Mouse (Mus musculus) forebrain, embryonic 11.5 days (tissue): ENCODE results near the gene Tmem151a. TPM values are rescaled to one million over a fixed set of nuclear protein-coding genes. Genes with fewer than 3 reads are reported as not detected.

Source experiments
- ATAC-seq: fragments of 200-750 bp; cut with Nextera tagmentation; replicated peaks from 2 replicates; pipeline ENCODE4 v1.8.0; 2017; ENCODE audit warnings: moderate TSS enrichment; ENCODE audit not compliant: low FRiP score
- DNase-seq: peaks from one replicate; pipeline ENCODE4 v3.0.0-alpha.2; 2017; ENCODE audit warnings: low spot score
- H3K27ac ChIP-seq: fragments of 300-500 bp; sonication (generic); 2 replicates; pipeline ENCODE4 v1.5.1; 2014; ENCODE audit warnings: low read depth, low read length
- H3K27me3 ChIP-seq: fragments of 300-500 bp; sonication (generic); 2 replicates; pipeline ENCODE4 v1.6.1; 2014; ENCODE audit warnings: mild to moderate bottlenecking, low read length, mixed read lengths; ENCODE audit not compliant: control insufficient read depth, insufficient read depth
- H3K36me3 ChIP-seq: fragments of 300-500 bp; sonication (generic); 2 replicates; pipeline ENCODE4 v1.6.1; 2014; ENCODE audit warnings: mild to moderate bottlenecking, low read length, moderate library complexity, mixed read lengths; ENCODE audit not compliant: control insufficient read depth, insufficient read depth
- H3K4me1 ChIP-seq: fragments of 300-500 bp; sonication (generic); replicated peaks from 2 replicates; pipeline ENCODE4 v1.6.1; 2014; ENCODE audit warnings: low read length, mixed read lengths; ENCODE audit not compliant: control insufficient read depth, insufficient read depth
- H3K4me2 ChIP-seq: fragments of 300-500 bp; sonication (generic); 2 replicates; pipeline ENCODE4 v1.6.1; 2014; ENCODE audit warnings: low read depth, mild to moderate bottlenecking, low read length, moderate library complexity, mixed read lengths; ENCODE audit not compliant: severe bottlenecking
- H3K4me3 ChIP-seq: fragments of 300-500 bp; sonication (generic); 2 replicates; pipeline ENCODE4 v1.5.1; 2014; ENCODE audit warnings: low read depth, low read length
- H3K9ac ChIP-seq: fragments of 300-500 bp; sonication (generic); 2 replicates; pipeline ENCODE4 v1.6.1; 2014; ENCODE audit warnings: low read length
- H3K9me3 ChIP-seq: fragments of 300-500 bp; sonication (generic); 2 replicates; pipeline ENCODE4 v1.6.1; 2016; ENCODE audit warnings: low read length, mixed read lengths; ENCODE audit not compliant: control insufficient read depth
- WGBS: fragments of 180-500 bp; shearing (Covaris S2); extraction: QIAGEN DNeasy Blood & Tissue Kit; methylation state at CpG from one replicate; pipeline ENCODE4 v1.1.7; 2014; 5-methylcytosine and 5-hydroxymethylcytosine counted together
- polyA plus RNA-seq: library from polyadenylated mRNA; unstranded; fragments of >200 nt; fragmentation: Nextera tagmentation; extraction: Ambion mirVana; gene quantifications from 2 replicates; pipeline ENCODE4 v1.2.1, GENCODE M21; 2014

Gene Tmem151a
- polyA plus RNA-seq, 1 experiment from 2014 or later = 1.8 TPM

DNA sequence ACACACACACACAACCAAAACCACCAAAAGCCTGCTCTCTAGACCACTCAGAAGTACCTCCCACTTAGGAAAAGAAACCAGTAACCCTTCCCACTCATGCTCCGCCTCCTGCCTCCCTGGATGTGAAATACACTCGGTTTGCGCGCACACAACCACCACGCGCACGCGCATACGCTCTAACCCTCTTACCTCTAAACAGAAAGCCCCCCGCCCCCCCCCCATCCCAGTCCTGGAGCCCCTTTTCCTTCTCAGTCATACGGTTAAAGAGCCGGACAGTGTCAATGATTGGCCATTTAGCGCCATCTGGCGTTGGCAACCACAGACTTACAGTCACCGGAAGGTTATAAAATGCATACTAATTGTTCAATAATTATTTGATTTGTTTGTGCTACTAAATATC is 12.3 kb downstream of the Tmem151a start:
- ATAC-seq = peak; percentile 60
- peak overlapping the region; percentile 36; the same call in 1 of the 2 replicates for H3K4me3 ChIP-seq
- no peaks in the 10 kb centered on the region for H3K9me3 ChIP-seq
- peak overlapping the region; percentile 68 for H3K4me2 ChIP-seq
- H3K36me3 ChIP-seq = no peaks in the 10 kb centered on the region
- H3K9ac ChIP-seq = no peak overlapping the region
- peaks cover 21% of the 10 kb centered on the region for H3K27me3 ChIP-seq
- peak; percentile 91 for DNase-seq
- H3K4me1 ChIP-seq = peaks cover 19% of the 10 kb centered on the region
- 2% methylated on average over 15 of the region's 15 CpGs for WGBS
- H3K27ac ChIP-seq = no peak overlapping the region; the same call in 1 of the 2 replicates

DNA sequence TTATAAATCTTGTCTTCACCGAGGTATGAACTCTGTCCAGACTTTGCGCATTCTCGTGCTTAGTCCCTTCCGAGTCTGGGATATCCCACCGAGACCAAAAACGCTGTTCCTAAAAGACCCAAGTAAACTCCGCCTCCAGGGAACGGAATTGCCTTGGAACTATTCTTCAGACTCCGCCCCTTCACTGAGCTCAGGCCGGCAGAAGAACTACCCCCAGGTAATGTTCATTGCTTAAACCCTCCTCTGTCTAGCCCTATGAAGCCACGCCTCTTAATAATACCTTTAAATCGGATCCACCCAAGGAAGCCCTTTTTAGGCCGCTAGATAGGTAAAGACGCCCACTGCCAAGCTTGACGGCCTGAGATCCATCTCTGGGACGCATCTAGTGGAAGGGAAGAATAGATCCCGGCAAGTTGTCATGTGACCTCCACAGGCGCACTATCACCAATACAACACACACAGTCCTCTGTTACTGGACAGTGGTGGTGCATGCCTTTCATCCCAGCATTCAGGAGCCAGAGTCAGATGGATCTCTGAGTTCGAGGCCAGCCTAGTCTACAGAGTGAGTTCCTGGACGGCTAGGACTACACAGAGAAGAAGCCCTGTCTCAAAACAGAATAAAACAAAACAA is 12.8 kb downstream of the Tmem151a start:
- DNase-seq = no peak
- ATAC-seq = peak; percentile 27
- Histone ChIP-seq H3K4me2 (peak overlapping the region; percentile 68), H3K27ac (peak overlapping the region; percentile 74; the same call in 1 of the 2 replicates), H3K4me1 (peaks cover 24% of the 10 kb centered on the region), H3K27me3 (peaks cover 25% of the 10 kb centered on the region), H3K9ac (peak overlapping the region; percentile 54; the same call in 1 of the 2 replicates), H3K4me3 (peak overlapping the region; percentile 36), H3K36me3 (no peaks in the 10 kb centered on the region), H3K9me3 (no peaks in the 10 kb centered on the region)
- WGBS = 1% methylated on average over 20 of the region's 20 CpGs

DNA sequence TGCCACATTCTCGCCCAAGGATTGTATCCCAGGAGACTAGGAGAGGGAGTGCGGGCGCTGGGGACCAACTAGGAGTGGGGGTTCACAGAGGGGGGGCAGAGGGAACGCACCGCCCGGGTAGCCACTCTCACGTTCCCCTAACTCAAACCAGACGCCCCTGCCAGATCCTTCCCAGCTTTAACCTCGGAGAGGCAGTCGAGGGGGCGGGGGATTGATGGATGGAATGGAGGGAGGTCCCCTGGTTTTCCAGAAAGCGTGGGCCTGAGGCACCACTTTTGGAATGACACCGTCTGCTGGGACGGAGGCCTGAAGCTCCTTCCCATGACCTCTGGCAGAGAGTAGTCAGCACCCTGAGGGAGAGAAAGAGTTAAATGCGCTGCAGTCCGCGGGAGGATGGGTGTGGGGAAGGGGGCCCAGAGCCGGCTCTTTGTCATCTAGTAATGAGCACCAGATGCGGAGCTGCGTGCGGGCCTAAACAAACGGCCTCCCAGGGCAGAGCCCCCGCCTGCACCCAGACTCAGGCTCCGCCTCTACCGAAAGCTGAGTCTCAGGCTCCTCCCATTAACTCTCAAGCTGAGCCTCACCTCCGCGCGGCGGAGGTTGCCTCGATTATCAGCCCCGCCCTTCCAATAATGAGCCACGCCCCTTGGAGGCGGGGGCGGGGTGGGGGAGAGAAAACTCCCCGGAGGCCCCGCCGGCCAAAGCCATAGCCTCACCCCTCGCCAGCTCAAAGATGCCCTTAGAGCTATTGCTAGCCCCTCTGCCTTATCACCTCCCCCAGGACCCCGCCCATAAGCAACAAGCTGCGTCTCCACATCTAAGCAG is 13.6 kb downstream of the Tmem151a start:
- Histone ChIP-seq H3K4me3 (peak overlapping the region; percentile 36), H3K9me3 (no peaks in the 10 kb centered on the region), H3K27me3 (peaks cover 32% of the 10 kb centered on the region), H3K27ac (peak overlapping the region; percentile 74), H3K36me3 (no peaks in the 10 kb centered on the region), H3K4me2 (peak overlapping the region; percentile 68), H3K4me1 (peaks cover 31% of the 10 kb centered on the region), H3K9ac (peak overlapping the region; percentile 54)
- under 1% methylated on average over 40 of the region's 40 CpGs for WGBS
- peak; percentile 92 for DNase-seq
- ATAC-seq = peak; percentile 86

DNA sequence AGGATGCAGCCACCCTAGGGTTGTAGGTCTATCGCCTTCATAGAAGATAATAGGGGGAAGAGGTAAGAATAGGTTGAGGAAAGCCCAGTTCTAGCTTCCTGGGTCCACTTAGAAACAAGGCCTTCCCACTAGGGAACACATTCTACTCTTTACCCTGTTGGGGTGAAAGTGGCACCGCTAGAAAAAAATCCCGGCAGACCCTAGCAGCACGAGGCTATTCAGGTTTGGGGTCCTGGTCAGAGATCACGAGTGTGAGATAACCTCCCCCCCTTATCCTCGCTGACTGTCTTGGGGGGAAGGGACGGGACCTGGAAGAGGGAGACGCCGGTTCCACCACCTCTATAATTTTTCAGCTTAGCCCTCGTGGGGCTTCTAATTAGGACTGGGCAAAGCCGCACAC is 14.3 kb downstream of the Tmem151a start:
- 6% methylated on average over 11 of the region's 11 CpGs for WGBS
- peaks cover 32% of the 10 kb centered on the region for H3K27me3 ChIP-seq
- H3K36me3 ChIP-seq = no peaks in the 10 kb centered on the region
- peak overlapping the region; percentile 54 for H3K9ac ChIP-seq
- H3K4me3 ChIP-seq = peak overlapping the region; percentile 36
- peak overlapping the region; percentile 68 for H3K4me2 ChIP-seq
- no peaks in the 10 kb centered on the region for H3K9me3 ChIP-seq
- H3K27ac ChIP-seq = peak overlapping the region; percentile 74
- ATAC-seq (0 out of 2 replicates have a peak, but pooled peaks have one; percentile 2), DNase-seq (no peak)
- peaks cover 31% of the 10 kb centered on the region for H3K4me1 ChIP-seq

DNA sequence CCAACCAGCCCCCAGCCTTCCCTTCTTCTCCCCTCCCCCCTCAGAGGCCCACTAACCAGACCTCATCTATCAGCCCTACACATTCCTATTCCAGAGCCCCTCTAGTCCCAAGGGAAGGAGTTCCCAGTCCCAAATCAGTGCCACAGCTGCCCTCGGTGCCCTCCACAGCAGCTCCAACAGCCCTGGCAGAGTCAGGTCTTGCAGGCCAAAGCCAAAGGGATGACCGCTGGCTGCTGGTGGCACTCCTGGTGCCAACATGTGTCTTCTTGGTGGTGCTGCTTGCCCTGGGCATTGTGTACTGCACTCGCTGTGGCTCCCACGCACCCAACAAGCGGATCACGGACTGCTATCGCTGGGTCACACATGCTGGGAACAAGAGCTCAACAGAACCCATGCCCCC is 15.4 kb downstream of the Tmem151a start:
- no peak overlapping the region for H3K9ac ChIP-seq
- 0 out of 2 replicates have a peak overlapping the region, but pooled peaks have one; percentile 15 for H3K4me2 ChIP-seq
- peaks cover 31% of the 10 kb centered on the region for H3K4me1 ChIP-seq
- no peak overlapping the region for H3K4me3 ChIP-seq
- H3K27ac ChIP-seq = no peak overlapping the region
- DNase-seq (no peak), ATAC-seq (no peak)
- H3K36me3 ChIP-seq = no peaks in the 10 kb centered on the region
- 86% methylated on average over 7 of the region's 7 CpGs for WGBS
- no peaks in the 10 kb centered on the region for H3K9me3 ChIP-seq
- peaks cover 32% of the 10 kb centered on the region for H3K27me3 ChIP-seq

GRCm38 (mm10) chr19:5069486-5069885 is 15.8 kb downstream of the Tmem151a start:
- no peaks in the 10 kb centered on the region for H3K9me3 ChIP-seq
- H3K27me3 ChIP-seq = peaks cover 32% of the 10 kb centered on the region
- no peak overlapping the region for H3K4me3 ChIP-seq
- no peak for ATAC-seq
- DNase-seq = no peak
- no peak overlapping the region for H3K9ac ChIP-seq
- H3K27ac ChIP-seq = no peak overlapping the region
- H3K4me1 ChIP-seq = peaks cover 31% of the 10 kb centered on the region
- 84% methylated on average over 5 of the region's 5 CpGs for WGBS
- H3K36me3 ChIP-seq = no peaks in the 10 kb centered on the region
- H3K4me2 ChIP-seq = no peak overlapping the region

DNA sequence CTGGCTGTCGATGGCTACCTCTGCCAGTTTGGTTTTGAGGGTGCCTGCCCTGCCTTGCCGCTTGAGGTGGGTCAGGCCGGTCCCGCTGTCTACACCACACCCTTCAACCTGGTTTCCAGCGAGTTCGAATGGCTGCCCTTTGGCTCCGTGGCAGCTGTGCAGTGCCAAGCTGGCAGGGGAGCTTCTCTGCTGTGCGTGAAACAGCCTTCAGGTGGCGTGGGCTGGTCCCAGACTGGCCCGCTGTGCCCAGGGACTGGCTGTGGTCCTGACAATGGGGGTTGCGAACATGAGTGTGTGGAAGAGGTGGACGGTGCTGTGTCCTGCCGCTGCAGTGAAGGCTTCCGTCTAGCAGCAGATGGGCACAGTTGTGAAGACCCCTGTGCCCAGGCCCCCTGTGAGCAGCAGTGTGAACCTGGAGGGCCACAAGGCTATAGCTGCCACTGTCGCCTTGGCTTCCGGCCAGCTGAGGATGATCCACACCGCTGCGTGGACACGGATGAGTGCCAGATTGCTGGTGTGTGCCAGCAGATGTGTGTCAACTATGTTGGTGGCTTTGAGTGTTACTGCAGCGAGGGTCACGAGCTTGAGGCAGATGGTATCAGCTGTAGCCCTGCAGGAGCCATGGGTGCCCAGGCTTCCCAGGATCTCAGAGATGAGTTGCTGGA is 16.6 kb downstream of the Tmem151a start:
- peak overlapping the region; percentile 88 for H3K4me2 ChIP-seq
- peaks cover 32% of the 10 kb centered on the region for H3K27me3 ChIP-seq
- H3K4me1 ChIP-seq = peaks cover 31% of the 10 kb centered on the region
- H3K9me3 ChIP-seq = no peaks in the 10 kb centered on the region
- H3K36me3 ChIP-seq = no peaks in the 10 kb centered on the region
- peak overlapping the region; percentile 35 for H3K4me3 ChIP-seq
- DNase-seq (no peak), ATAC-seq (no peak)
- no peak overlapping the region for H3K27ac ChIP-seq
- WGBS = 53% methylated on average over 21 of the region's 21 CpGs
- peak overlapping the region; percentile 60 for H3K9ac ChIP-seq

GRCm38 (mm10) chr19:5067867-5068569 is 17.3 kb downstream of the Tmem151a start, which contains the start of gene Cd248:
Gene Cd248 (plus strand): TSS chr19:5068078.
- no peak within 1 kb of the TSS for H3K27ac ChIP-seq
- H3K4me3 ChIP-seq = peak within 1 kb of the TSS; percentile 35
- H3K9me3 ChIP-seq = no peaks in the 10 kb centered on the region
- no peaks in the 10 kb centered on the region for H3K36me3 ChIP-seq
- peaks cover 32% of the 10 kb centered on the region for H3K27me3 ChIP-seq
- peak within 1 kb of the TSS; percentile 60 for H3K9ac ChIP-seq
- 1% methylated on average over 49 of the region's 56 CpGs for WGBS
- peak within 1 kb of the TSS; percentile 88 for H3K4me2 ChIP-seq
- peaks cover 31% of the 10 kb centered on the region for H3K4me1 ChIP-seq
- ATAC-seq (no peak; the same call in 1 of the 2 replicates), DNase-seq (peak; percentile 79)
